Mouse (Mus musculus) embryo, embryonic 10.5 days (tissue): Measurements from ENCODE around the gene Ube3c.
"Not testable (repeated sequence)": the region's sequence is repeated elsewhere in the genome, so short reads cannot be mapped to it uniquely, and the experiment has no call there.

ENCODE experiments used
- DNase-seq: peaks from one replicate; pipeline ENCODE4 v3.0.0-alpha.2; 2015; ENCODE audit warnings: low spot score

Gene Ube3c

GRCm38 (mm10) chr5:29568848-29569377 is at the start of gene Ube3c:
Gene Ube3c, plus strand, starts transcription at chr5:29569242.
- DNase-seq = peak; percentile 98

GRCm38 (mm10) chr5:29560111-29560510 is 8.9 kb upstream of the Ube3c start:
- DNase-seq = no peak

GRCm38 (mm10) chr5:29560667-29561066 is 8.4 kb upstream of the Ube3c start:
- peak; percentile 9 for DNase-seq

- DNase-seq = peak; percentile 70
Observed at GRCm38 (mm10) chr5:29569378-29570280, 587 bp downstream of the Ube3c start.

GRCm38 (mm10) chr5:29574286-29574685 is 5.2 kb downstream of the Ube3c start:
- DNase-seq = not testable (repeated sequence)

- DNase-seq = no peak
Observed at GRCm38 (mm10) chr5:29575085-29575484, 6.0 kb downstream of the Ube3c start.

GRCm38 (mm10) chr5:29577795-29578631 is 9.0 kb downstream of the Ube3c start:
- DNase-seq = no peak

- DNase-seq = no peak
Observed at GRCm38 (mm10) chr5:29583880-29584595, 15.0 kb downstream of the Ube3c start.

GRCm38 (mm10) chr5:29592161-29592560 is 23.1 kb downstream of the Ube3c start:
- DNase-seq = not testable (repeated sequence)

- no peak for DNase-seq
Observed at GRCm38 (mm10) chr5:29606546-29606945, 37.5 kb downstream of the Ube3c start.

GRCm38 (mm10) chr5:29625610-29626009 is 56.6 kb downstream of the Ube3c start:
- no peak for DNase-seq

- DNase-seq = no peak
Observed at GRCm38 (mm10) chr5:29629941-29630340, 60.9 kb downstream of the Ube3c start.

GRCm38 (mm10) chr5:29631711-29632110 is 62.7 kb downstream of the Ube3c start:
- no peak for DNase-seq

GRCm38 (mm10) chr5:29636298-29636697 is 67.3 kb downstream of the Ube3c start:
- no peak for DNase-seq

GRCm38 (mm10) chr5:29636884-29637283 is 67.8 kb downstream of the Ube3c start:
- DNase-seq = no peak

- no peak for DNase-seq
Observed at GRCm38 (mm10) chr5:29641124-29641884, 72.3 kb downstream of the Ube3c start.

GRCm38 (mm10) chr5:29651696-29652095 is 82.7 kb downstream of the Ube3c start:
- DNase-seq = no peak

- DNase-seq = no peak
Observed at GRCm38 (mm10) chr5:29657590-29658339, 88.7 kb downstream of the Ube3c start.

GRCm38 (mm10) chr5:29661246-29661645 is 92.2 kb downstream of the Ube3c start:
- not testable (repeated sequence) for DNase-seq

GRCm38 (mm10) chr5:29665391-29665790 is 96.3 kb downstream of the Ube3c start:
- DNase-seq = no peak
